Mouse (Mus musculus) erythroblast, embryonic 14.5 days (primary cell): ENCODE data around the gene Mbtd1.

Experiments used
- GATA1 ChIP-seq: IDR thresholded peaks from 2 replicates; pipeline ENCODE4 v1.6.1; 2012; ENCODE audit warnings: low read length, inconsistent platforms, mixed read lengths
- TAL1 ChIP-seq: IDR thresholded peaks from 3 replicates; pipeline ENCODE4 v1.6.1; 2012; ENCODE audit warnings: low read length, inconsistent platforms, mixed read lengths

DNA sequence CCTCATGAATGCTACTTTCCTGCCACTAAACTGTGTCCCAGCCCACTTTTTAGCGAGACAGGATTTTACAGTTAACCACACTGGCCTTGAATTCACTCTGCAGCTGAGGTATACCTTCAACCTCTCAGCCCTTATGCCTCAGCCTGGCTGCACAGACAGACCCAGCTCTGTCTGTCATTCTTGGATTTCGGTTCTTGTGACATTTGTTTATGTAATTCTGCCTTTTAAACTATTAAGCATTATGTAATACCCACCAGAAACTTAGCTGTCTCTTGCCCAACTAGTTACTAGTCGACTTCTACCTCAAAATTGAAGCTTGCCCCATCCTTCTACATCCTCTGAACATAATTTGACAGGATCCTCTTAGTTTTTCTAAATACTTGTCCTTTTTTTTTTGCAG is 22.2 kb downstream of the Mbtd1 start:
- TF ChIP-seq GATA1: no peak
- TF ChIP-seq TAL1: no peak
